Mouse (Mus musculus) thymus, adult 2 months (tissue): ENCODE results near the gene Ppp1r27. TPM values are rescaled to one million over a fixed set of nuclear protein-coding genes. Genes with fewer than 3 reads are reported as not detected.

Source experiments
- DNase-seq: peaks from one replicate; pipeline ENCODE4 v3.0.0; 2021
- H3K27ac ChIP-seq: fragments of 200-500 bp; 2 replicates; pipeline ENCODE4 v1.5.1; 2012; ENCODE audit warnings: low read length, control low read depth; ENCODE audit not compliant: control insufficient read depth, insufficient read depth
- H3K27me3 ChIP-seq: fragments of 200-500 bp; 2 replicates; pipeline ENCODE4 v1.6.1; 2012; ENCODE audit warnings: mild to moderate bottlenecking, low read length, moderate library complexity, mixed read lengths; ENCODE audit not compliant: control insufficient read depth, insufficient read depth
- H3K36me3 ChIP-seq: fragments of 200-500 bp; 2 replicates; pipeline ENCODE4 v1.6.1; 2012; ENCODE audit warnings: mild to moderate bottlenecking, low read length, moderate library complexity; ENCODE audit not compliant: control insufficient read depth, insufficient read depth
- H3K4me1 ChIP-seq: fragments of 200-500 bp; replicated peaks from 2 replicates; pipeline ENCODE4 v1.6.1; 2012; ENCODE audit warnings: low read length; ENCODE audit not compliant: control insufficient read depth, insufficient read depth
- H3K4me3 ChIP-seq: fragments of 200-500 bp; 2 replicates; pipeline ENCODE4 v1.5.1; 2012; ENCODE audit warnings: mild to moderate bottlenecking, low read length, control low read depth, moderate library complexity; ENCODE audit not compliant: control insufficient read depth, insufficient read depth
- CTCF ChIP-seq: fragments of 200-500 bp; IDR thresholded peaks from 2 replicates; pipeline ENCODE4 v1.5.1; 2012; ENCODE audit warnings: mild to moderate bottlenecking, control low read depth, low read length, moderate library complexity, borderline replicate concordance; ENCODE audit not compliant: control insufficient read depth, poor library complexity, insufficient read depth; ENCODE audit errors: extremely low read depth
- POLR2A ChIP-seq: fragments of 200-500 bp; IDR thresholded peaks from 2 replicates; pipeline ENCODE4 v1.6.1; 2012; ENCODE audit warnings: mild to moderate bottlenecking, low read length, control low read depth, moderate library complexity; ENCODE audit not compliant: control insufficient read depth, poor library complexity, insufficient read depth; ENCODE audit errors: extremely low read depth
- WGBS: fragments of 180-500 bp; shearing (Covaris S2); methylation state at CpG from one replicate; pipeline ENCODE4 v1.1.7; 2018; 5-methylcytosine and 5-hydroxymethylcytosine counted together
- polyA plus RNA-seq: library from polyadenylated mRNA; depleted of rRNA; stranded (reverse); fragments of >200 nt; gene quantifications from 2 replicates; pipeline ENCODE4 v1.2.3, GENCODE M21; 2012

Gene Ppp1r27
- polyA plus RNA-seq, 1 experiment, result 6.4 TPM

GRCm38 (mm10) chr11:120575046-120575445, 24.1 kb upstream of the Ppp1r27 start:
- DNase-seq, result no peak
- H3K36me3 ChIP-seq, result peaks cover 19% of the 10 kb centered on the region
- H3K4me1 ChIP-seq, result peaks cover 16% of the 10 kb centered on the region
- no peak for TF ChIP-seq CTCF
- H3K4me3 ChIP-seq, result no peak overlapping the region
- H3K27me3 ChIP-seq, result no peaks in the 10 kb centered on the region
- 94% methylated on average over 2 of the region's 2 CpGs for WGBS
- no peak overlapping the region for H3K27ac ChIP-seq

GRCm38 (mm10) chr11:120574278-120574600, 23.3 kb upstream of the Ppp1r27 start:
- no peak for DNase-seq
- Histone ChIP-seq H3K4me1 (peaks cover 9% of the 10 kb centered on the region), H3K27ac (no peak overlapping the region), H3K27me3 (no peaks in the 10 kb centered on the region), H3K4me3 (no peak overlapping the region), H3K36me3 (peaks cover 16% of the 10 kb centered on the region)
- no peak for TF ChIP-seq POLR2A
- no peak for TF ChIP-seq CTCF
- 59% methylated on average over 5 of the region's 5 CpGs for WGBS

- TF ChIP-seq CTCF (no peak), POLR2A (no peak)
- H3K4me3 ChIP-seq, result peak overlapping the region; percentile 73
- no peak for DNase-seq
- under 1% methylated on average over 23 of the region's 23 CpGs for WGBS
- no peaks in the 10 kb centered on the region for H3K27me3 ChIP-seq
- H3K36me3 ChIP-seq, result peaks cover 12% of the 10 kb centered on the region
- peak overlapping the region; percentile 38; the same call in 1 of the 2 replicates for H3K27ac ChIP-seq
- peaks cover 7% of the 10 kb centered on the region for H3K4me1 ChIP-seq
Observed at GRCm38 (mm10) chr11:120573585-120574277, 22.8 kb upstream of the Ppp1r27 start.

- H3K4me1 ChIP-seq, result peaks cover 7% of the 10 kb centered on the region
- TF ChIP-seq CTCF (peak; percentile 58), POLR2A (peak; percentile 65)
- peak; percentile 99 for DNase-seq
- under 1% methylated on average over 94 of the region's 94 CpGs for WGBS
- peak within 1 kb of the TSS; percentile 73 for H3K4me3 ChIP-seq
- H3K27ac ChIP-seq, result peak within 1 kb of the TSS; percentile 38
- H3K27me3 ChIP-seq, result no peaks in the 10 kb centered on the region
- H3K36me3 ChIP-seq, result peaks cover 12% of the 10 kb centered on the region; the same call in 1 of the 2 replicates
Observed at GRCm38 (mm10) chr11:120572752-120573584, 22.0 kb upstream of the Ppp1r27 start, which contains the start of gene P4hb. TSS of gene P4hb (minus strand) at chr11:120573253.

- WGBS, result 0% methylated on average over 24 of the region's 24 CpGs
- peaks cover 7% of the 10 kb centered on the region for H3K4me1 ChIP-seq
- no peaks in the 10 kb centered on the region for H3K27me3 ChIP-seq
- H3K36me3 ChIP-seq, result peaks cover 15% of the 10 kb centered on the region
- TF ChIP-seq CTCF (no peak), POLR2A (no peak)
- H3K27ac ChIP-seq, result no peak overlapping the region; the same call in 1 of the 2 replicates
- DNase-seq, result peak; percentile 19
- peak overlapping the region; percentile 73 for H3K4me3 ChIP-seq
Observed at GRCm38 (mm10) chr11:120572417-120572751, 21.5 kb upstream of the Ppp1r27 start.

GRCm38 (mm10) chr11:120571754-120572416, 21.0 kb upstream of the Ppp1r27 start:
- no peak for TF ChIP-seq POLR2A
- WGBS, result 8% methylated on average over 11 of the region's 11 CpGs
- peaks cover 7% of the 10 kb centered on the region for H3K4me1 ChIP-seq
- no peak overlapping the region for H3K27ac ChIP-seq
- H3K4me3 ChIP-seq, result peak overlapping the region; percentile 73
- no peaks in the 10 kb centered on the region for H3K27me3 ChIP-seq
- no peak for DNase-seq
- peaks cover 20% of the 10 kb centered on the region for H3K36me3 ChIP-seq
